Mouse (Mus musculus): Measurements from ENCODE around the gene Zfyve19. TPM values are rescaled to one million over a fixed set of nuclear protein-coding genes. Genes with fewer than 3 reads are reported as not detected.
A peak's percentile ranks its signal among the peaks of the same experiment; 100 is the strongest.

The Zfyve19 gene
- total RNA-seq, 2 experiments from 2014 or later, result 12.1 to 17.6 TPM

DNA sequence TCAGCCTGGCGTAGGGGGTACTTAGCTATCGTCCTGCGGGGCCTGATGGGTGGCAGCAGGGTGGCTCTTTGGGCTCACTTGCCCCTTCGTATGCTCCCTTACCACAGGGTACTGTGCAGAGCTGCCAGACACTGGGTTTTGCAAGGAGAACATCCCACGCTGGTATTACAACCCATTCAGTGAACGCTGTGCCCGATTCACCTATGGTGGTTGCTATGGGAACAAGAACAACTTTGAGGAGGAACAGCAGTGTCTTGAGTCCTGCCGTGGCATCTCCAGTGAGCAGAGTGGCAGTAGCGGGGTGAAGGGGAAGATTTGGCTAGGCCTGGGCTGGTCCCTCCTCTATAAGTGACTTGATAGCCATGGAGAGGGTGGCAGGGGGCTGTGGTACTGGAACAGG lies 39.5 kb downstream of the Zfyve19 start:
- ATAC-seq (replicated peaks; ENCODE audit: low FRiP score, poor library complexity, severe bottlenecking), result no peak

- ATAC-seq (replicated peaks; ENCODE audit: low FRiP score, poor library complexity, severe bottlenecking), result no peak
Observed at GRCm38 (mm10) chr2:119249592-119250061, 41.2 kb downstream of the Zfyve19 start.

DNA sequence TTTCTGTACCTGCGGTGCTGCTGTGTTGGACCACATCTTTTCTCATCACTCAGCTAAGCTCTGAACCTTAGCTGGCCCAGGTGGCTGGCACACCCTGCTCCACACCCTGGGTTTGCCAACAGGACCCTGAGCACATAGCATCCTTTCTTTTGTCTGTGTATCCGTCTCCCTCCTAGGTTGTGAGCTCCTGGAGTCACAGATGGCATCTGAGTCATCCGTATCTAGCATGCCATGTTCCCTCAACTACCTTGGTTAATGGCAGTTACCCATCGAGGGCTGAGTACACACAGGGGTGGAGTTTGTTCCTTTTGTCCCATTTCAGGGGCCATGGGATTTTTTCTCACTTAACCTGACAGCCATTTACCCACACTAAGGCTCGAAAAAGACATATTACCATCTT lies 42.0 kb downstream of the Zfyve19 start:
- ATAC-seq (replicated peaks; ENCODE audit: low FRiP score, poor library complexity, severe bottlenecking), result no peak

DNA sequence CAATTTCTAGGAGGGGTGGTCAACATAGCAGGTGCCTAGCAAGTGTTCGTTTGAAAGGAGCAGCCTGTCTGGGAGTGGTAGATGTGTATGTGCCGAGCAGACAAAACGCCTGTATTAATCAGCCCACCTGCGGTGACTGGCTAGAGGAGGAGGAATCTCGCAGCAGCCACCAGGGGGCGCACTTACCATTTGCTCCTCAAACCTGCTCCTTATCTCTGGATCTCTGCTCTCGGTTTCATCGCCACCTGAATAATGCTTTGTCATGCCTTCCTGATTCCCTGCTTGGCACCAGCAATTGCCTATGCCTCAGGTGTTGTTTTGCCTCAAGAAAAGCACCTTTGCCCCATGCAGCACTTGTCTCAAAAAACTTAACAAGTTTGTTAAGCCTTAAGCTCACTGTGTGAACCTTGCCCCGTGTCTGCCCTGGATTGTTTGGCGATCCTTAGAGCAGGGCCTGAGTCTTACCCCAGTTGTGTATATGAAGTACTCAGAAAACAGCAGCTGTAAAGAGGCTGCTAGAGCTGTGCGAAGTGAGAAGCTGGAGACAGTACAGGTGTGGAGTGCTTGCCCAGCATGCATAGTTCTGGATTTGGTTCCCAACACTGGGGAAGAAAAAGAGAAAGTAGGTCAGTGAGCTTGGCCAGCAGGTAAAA lies 42.5 kb downstream of the Zfyve19 start:
- peak; percentile 77 for ATAC-seq (replicated peaks; ENCODE audit: low FRiP score, poor library complexity, severe bottlenecking)

- no peak for ATAC-seq (replicated peaks; ENCODE audit: low FRiP score, poor library complexity, severe bottlenecking)
Observed at GRCm38 (mm10) chr2:119254976-119255375, 46.6 kb downstream of the Zfyve19 start.

DNA sequence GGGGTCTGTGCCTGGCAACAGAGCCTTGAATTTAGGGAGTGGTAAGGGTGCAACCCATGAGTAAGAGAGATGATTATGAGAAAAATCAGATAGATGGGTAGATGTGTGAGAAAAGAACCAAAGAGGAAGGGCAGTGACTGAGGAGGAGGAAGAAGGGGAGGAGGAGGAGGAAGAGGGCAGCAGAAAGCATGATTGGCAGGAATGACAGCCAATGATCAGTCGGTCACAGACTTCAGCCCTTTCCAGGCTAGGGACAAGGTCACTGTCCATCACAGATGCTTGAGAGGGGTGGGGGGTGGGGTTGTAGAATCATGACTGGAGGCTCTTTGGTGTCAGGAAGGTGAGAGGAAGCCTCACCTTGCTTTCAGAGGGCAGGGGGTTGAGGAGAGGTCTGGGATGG lies 52.1 kb downstream of the Zfyve19 start:
- ATAC-seq (replicated peaks; ENCODE audit: low FRiP score, poor library complexity, severe bottlenecking), result no peak

- no peak for ATAC-seq (replicated peaks; ENCODE audit: low FRiP score, poor library complexity, severe bottlenecking)
Observed at GRCm38 (mm10) chr2:119261326-119261725, 52.9 kb downstream of the Zfyve19 start.

- ATAC-seq (replicated peaks; ENCODE audit: low FRiP score, poor library complexity, severe bottlenecking), result no peak
Observed at GRCm38 (mm10) chr2:119262978-119263377, 54.6 kb downstream of the Zfyve19 start.

- no peak for ATAC-seq (replicated peaks; ENCODE audit: low FRiP score, poor library complexity, severe bottlenecking)
Observed at GRCm38 (mm10) chr2:119263813-119264212, 55.4 kb downstream of the Zfyve19 start.

Other genes starting within 250 kb of the Zfyve19 start
- gene Ccdc32, start 179.2 kb upstream of the Zfyve19 start, total RNA-seq (2015; ENCODE audit: low replicate concordance), result 4.6 and 7.2 TPM in 2 replicates
- gene Ccdc32, start 179.2 kb upstream of the Zfyve19 start, total RNA-seq (2017; ENCODE audit: low replicate concordance), result 10.1 and 12.9 TPM in 2 replicates
- 2.1 and 2.5 TPM in 2 replicates for gene Rpusd2, start 173.8 kb upstream of the Zfyve19 start, total RNA-seq (2015; ENCODE audit: low replicate concordance)
- 0.61 and 0.90 TPM in 2 replicates for gene Rpusd2, start 173.8 kb upstream of the Zfyve19 start, total RNA-seq (2017; ENCODE audit: low replicate concordance)
- 282 and 376 TPM in 2 replicates for gene Knl1, start 161.5 kb upstream of the Zfyve19 start, total RNA-seq (2015; ENCODE audit: low replicate concordance)
- 418 and 469 TPM in 2 replicates for gene Knl1, start 161.5 kb upstream of the Zfyve19 start, total RNA-seq (2017; ENCODE audit: low replicate concordance)
- gene Rad51, start 95.8 kb upstream of the Zfyve19 start, total RNA-seq (2015; ENCODE audit: low replicate concordance), result 51.2 and 66.7 TPM in 2 replicates
- 23.8 and 50.4 TPM in 2 replicates for gene Rad51, start 95.8 kb upstream of the Zfyve19 start, total RNA-seq (2017; ENCODE audit: low replicate concordance)
- 38.9 and 41.1 TPM in 2 replicates for gene Rmdn3, start 51.6 kb upstream of the Zfyve19 start, total RNA-seq (2015; ENCODE audit: low replicate concordance)
- 75.8 and 76.1 TPM in 2 replicates for gene Rmdn3, start 51.6 kb upstream of the Zfyve19 start, total RNA-seq (2017; ENCODE audit: low replicate concordance)
- gene Gchfr, start 40.8 kb upstream of the Zfyve19 start, total RNA-seq (2015; ENCODE audit: low replicate concordance), result not detected in 2 replicates
- not detected in 2 replicates for gene Gchfr, start 40.8 kb upstream of the Zfyve19 start, total RNA-seq (2017; ENCODE audit: low replicate concordance)
- not detected in 2 replicates for gene Gm14137, start 34.1 kb upstream of the Zfyve19 start, total RNA-seq (2015; ENCODE audit: low replicate concordance)
- 0.53 TPM in 1 of 2 replicates, not detected in the other for gene Gm14137, start 34.1 kb upstream of the Zfyve19 start, total RNA-seq (2017; ENCODE audit: low replicate concordance)
- gene Dnajc17, start 178 bp downstream of the Zfyve19 start, total RNA-seq (2015; ENCODE audit: low replicate concordance), result 8.4 and 13.3 TPM in 2 replicates
- 24.7 and 54.9 TPM in 2 replicates for gene Dnajc17, start 178 bp downstream of the Zfyve19 start, total RNA-seq (2017; ENCODE audit: low replicate concordance)
- gene Ppp1r14d, start 21.3 kb downstream of the Zfyve19 start, total RNA-seq (2015; ENCODE audit: low replicate concordance), result not detected in 2 replicates
- gene Ppp1r14d, start 21.3 kb downstream of the Zfyve19 start, total RNA-seq (2017; ENCODE audit: low replicate concordance), result not detected in 2 replicates
- not detected in 2 replicates for gene Spint1, start 28.7 kb downstream of the Zfyve19 start, total RNA-seq (2015; ENCODE audit: low replicate concordance)
- gene Spint1, start 28.7 kb downstream of the Zfyve19 start, total RNA-seq (2017; ENCODE audit: low replicate concordance), result not detected in 2 replicates
- gene Rhov, start 62.7 kb downstream of the Zfyve19 start, total RNA-seq (2015; ENCODE audit: low replicate concordance), result not detected in 2 replicates
- not detected in 2 replicates for gene Rhov, start 62.7 kb downstream of the Zfyve19 start, total RNA-seq (2017; ENCODE audit: low replicate concordance)
- 1.1 and 2.1 TPM in 2 replicates for gene Vps18, start 80.1 kb downstream of the Zfyve19 start, total RNA-seq (2015; ENCODE audit: low replicate concordance)
- gene Vps18, start 80.1 kb downstream of the Zfyve19 start, total RNA-seq (2017; ENCODE audit: low replicate concordance), result 3.7 and 4.1 TPM in 2 replicates
- gene Dll4, start 117.2 kb downstream of the Zfyve19 start, total RNA-seq (2015; ENCODE audit: low replicate concordance), result not detected in 2 replicates
- gene Dll4, start 117.2 kb downstream of the Zfyve19 start, total RNA-seq (2017; ENCODE audit: low replicate concordance), result not detected in 2 replicates
- 4.3 TPM in 1 of 2 replicates, not detected in the other for gene Chac1, start 142.6 kb downstream of the Zfyve19 start, total RNA-seq (2015; ENCODE audit: low replicate concordance)
- gene Chac1, start 142.6 kb downstream of the Zfyve19 start, total RNA-seq (2017; ENCODE audit: low replicate concordance), result 0.13 TPM in 1 of 2 replicates, not detected in the other